Mouse (Mus musculus): ENCODE results near the gene Guk1.
A peak's percentile ranks its signal among the peaks of the same experiment; 100 is the strongest.

Guk1 gene

GRCm38 (mm10) chr11:59163255-59164236 is 28.5 kb downstream of the Guk1 start, which contains the start of gene Iba57:
Iba57 (minus strand) TSS chr11:59163739.
- DNase-seq = peak; percentile 92 to 97

- DNase-seq = no peak
Measured at GRCm38 (mm10) chr11:59162443-59163254, 29.4 kb downstream of the Guk1 start.

GRCm38 (mm10) chr11:59161398-59161797 is 30.6 kb downstream of the Guk1 start:
- no peak for DNase-seq

GRCm38 (mm10) chr11:59159558-59159957 is 32.5 kb downstream of the Guk1 start:
- DNase-seq = no peak

- no peak for DNase-seq
Measured at GRCm38 (mm10) chr11:59159099-59159498, 32.9 kb downstream of the Guk1 start.

- no peak for DNase-seq
Measured at GRCm38 (mm10) chr11:59155900-59156299, 36.1 kb downstream of the Guk1 start.

- no peak for DNase-seq
Measured at GRCm38 (mm10) chr11:59154220-59154619, 37.8 kb downstream of the Guk1 start.

- DNase-seq = no peak
Measured at GRCm38 (mm10) chr11:59151729-59152128, 40.3 kb downstream of the Guk1 start.

- no peak for DNase-seq
Measured at GRCm38 (mm10) chr11:59149302-59149701, 42.7 kb downstream of the Guk1 start.

- DNase-seq = no peak
Measured at GRCm38 (mm10) chr11:59142962-59143361, 49.0 kb downstream of the Guk1 start.

- DNase-seq = no peak
Measured at GRCm38 (mm10) chr11:59141772-59142370, 50.1 kb downstream of the Guk1 start.

- DNase-seq = no peak
Measured at GRCm38 (mm10) chr11:59138537-59139486, 53.2 kb downstream of the Guk1 start.

- no peak for DNase-seq
Measured at GRCm38 (mm10) chr11:59136994-59137706, 54.9 kb downstream of the Guk1 start.

GRCm38 (mm10) chr11:59135904-59136452 is 56.0 kb downstream of the Guk1 start, which contains the start of gene Obscn:
Obscn (minus strand) TSS chr11:59136402.
- DNase-seq = no peak

- DNase-seq = no peak
Measured at GRCm38 (mm10) chr11:59135051-59135820, 56.8 kb downstream of the Guk1 start.

GRCm38 (mm10) chr11:59134373-59134997 is 57.5 kb downstream of the Guk1 start:
- no peak for DNase-seq

Measured in spleen, adult 18-20 months (tissue).